Mouse (Mus musculus): ENCODE measurements at regions not wholly inside any gene's neighbourhood (a gene's known extent, or its start where the extent isn't known, plus 50 kb on each side); places are given as distances from the start of the nearest gene placed in this dataset.

- no peaks in the 10 kb centered on the region for H3K27me3 ChIP-seq (replicated peaks; ENCODE audit: control insufficient read depth, insufficient read depth, low read length)
- no peaks in the 10 kb centered on the region for H3K36me3 ChIP-seq (ENCODE audit: control insufficient read depth, insufficient read depth, low read length)
- no peak overlapping the region for H3K9ac ChIP-seq (ENCODE audit: low read depth, low read length)
- no peak overlapping the region for H3K4me3 ChIP-seq (ENCODE audit: low read length)
- no peak overlapping the region for H3K4me2 ChIP-seq (ENCODE audit: low read length)
- H3K9me3 ChIP-seq (ENCODE audit: control insufficient read depth, low read length) = no peaks in the 10 kb centered on the region
- no peaks in the 10 kb centered on the region for H3K4me1 ChIP-seq (ENCODE audit: control insufficient read depth, insufficient read depth, low read depth, low read length)
- WGBS = 35% methylated on average over 1 of the region's 1 CpGs
- no peak overlapping the region for H3K27ac ChIP-seq (ENCODE audit: low read depth, low read length)
- ATAC-seq = no peak
Observed at GRCm38 (mm10) chr5:84762618-84763017, 345.4 kb upstream of the Epha5 start.

- ATAC-seq = no peak
- H3K9me3 ChIP-seq (ENCODE audit: control insufficient read depth, low read length) = no peaks in the 10 kb centered on the region
- H3K4me3 ChIP-seq (ENCODE audit: low read length) = no peak overlapping the region
- no peaks in the 10 kb centered on the region for H3K4me1 ChIP-seq (ENCODE audit: control insufficient read depth, insufficient read depth, low read depth, low read length)
- H3K4me2 ChIP-seq (ENCODE audit: low read length) = no peak overlapping the region
- no peaks in the 10 kb centered on the region for H3K36me3 ChIP-seq (ENCODE audit: control insufficient read depth, insufficient read depth, low read length)
- no peaks in the 10 kb centered on the region for H3K27me3 ChIP-seq (replicated peaks; ENCODE audit: control insufficient read depth, insufficient read depth, low read length)
- H3K27ac ChIP-seq (ENCODE audit: low read depth, low read length) = no peak overlapping the region
- H3K9ac ChIP-seq (ENCODE audit: low read depth, low read length) = no peak overlapping the region
Observed at GRCm38 (mm10) chr5:84752053-84752452, 334.9 kb upstream of the Epha5 start.

GRCm38 (mm10) chr5:84705436-84705835 lies 288.3 kb upstream of the Epha5 start:
- no peak for ATAC-seq
- Histone ChIP-seq H3K4me3 (ENCODE audit: low read length) (no peak overlapping the region), H3K4me1 (ENCODE audit: control insufficient read depth, insufficient read depth, low read depth, low read length) (no peaks in the 10 kb centered on the region), H3K4me2 (ENCODE audit: low read length) (no peak overlapping the region), H3K27ac (ENCODE audit: low read depth, low read length) (no peak overlapping the region), H3K27me3 (replicated peaks; ENCODE audit: control insufficient read depth, insufficient read depth, low read length) (no peaks in the 10 kb centered on the region), H3K9ac (ENCODE audit: low read depth, low read length) (no peak overlapping the region), H3K36me3 (ENCODE audit: control insufficient read depth, insufficient read depth, low read length) (no peaks in the 10 kb centered on the region), H3K9me3 (ENCODE audit: control insufficient read depth, low read length) (no peaks in the 10 kb centered on the region)
- WGBS = 97% methylated on average over 2 of the region's 2 CpGs

GRCm38 (mm10) chr5:84690334-84691258 lies 273.4 kb upstream of the Epha5 start:
- Histone ChIP-seq H3K27ac (ENCODE audit: low read depth, low read length) (no peak overlapping the region), H3K4me3 (ENCODE audit: low read length) (no peak overlapping the region), H3K4me2 (ENCODE audit: low read length) (no peak overlapping the region), H3K4me1 (ENCODE audit: control insufficient read depth, insufficient read depth, low read depth, low read length) (no peaks in the 10 kb centered on the region), H3K9me3 (ENCODE audit: control insufficient read depth, low read length) (no peaks in the 10 kb centered on the region), H3K27me3 (replicated peaks; ENCODE audit: control insufficient read depth, insufficient read depth, low read length) (no peaks in the 10 kb centered on the region), H3K9ac (ENCODE audit: low read depth, low read length) (no peak overlapping the region), H3K36me3 (ENCODE audit: control insufficient read depth, insufficient read depth, low read length) (no peaks in the 10 kb centered on the region)
- ATAC-seq = no peak
- 57% methylated on average over 2 of the region's 2 CpGs for WGBS

- Histone ChIP-seq H3K4me3 (ENCODE audit: low read length) (no peak overlapping the region), H3K4me1 (ENCODE audit: control insufficient read depth, insufficient read depth, low read depth, low read length) (no peaks in the 10 kb centered on the region)
Observed at GRCm38 (mm10) chr5:84687534-84687933, 270.4 kb upstream of the Epha5 start.

GRCm38 (mm10) chr5:84655171-84655570 lies 238.0 kb upstream of the Epha5 start:
- Histone ChIP-seq H3K36me3 (ENCODE audit: control insufficient read depth, insufficient read depth, low read length) (no peaks in the 10 kb centered on the region), H3K4me1 (ENCODE audit: control insufficient read depth, insufficient read depth, low read depth, low read length) (no peaks in the 10 kb centered on the region), H3K4me3 (ENCODE audit: low read length) (no peak overlapping the region), H3K4me2 (ENCODE audit: low read length) (no peak overlapping the region), H3K9me3 (ENCODE audit: control insufficient read depth, low read length) (no peaks in the 10 kb centered on the region), H3K9ac (ENCODE audit: low read depth, low read length) (no peak overlapping the region), H3K27ac (ENCODE audit: low read depth, low read length) (no peak overlapping the region), H3K27me3 (replicated peaks; ENCODE audit: control insufficient read depth, insufficient read depth, low read length) (no peaks in the 10 kb centered on the region)
- ATAC-seq = no peak

More at GRCm38 (mm10) chr5:84687534-84687933, 270.4 kb upstream of the Epha5 start:
- Histone ChIP-seq H3K36me3 (ENCODE audit: control insufficient read depth, insufficient read depth, low read length) (no peaks in the 10 kb centered on the region), H3K4me2 (ENCODE audit: low read length) (no peak overlapping the region), H3K9me3 (ENCODE audit: control insufficient read depth, low read length) (no peaks in the 10 kb centered on the region), H3K9ac (ENCODE audit: low read depth, low read length) (no peak overlapping the region), H3K27me3 (replicated peaks; ENCODE audit: control insufficient read depth, insufficient read depth, low read length) (no peaks in the 10 kb centered on the region), H3K27ac (ENCODE audit: low read depth, low read length) (no peak overlapping the region)
- ATAC-seq = no peak

GRCm38 (mm10) chr5:84635502-84635901 lies 218.3 kb upstream of the Epha5 start:
- no peaks in the 10 kb centered on the region for H3K4me1 ChIP-seq (ENCODE audit: control insufficient read depth, insufficient read depth, low read depth, low read length)

GRCm38 (mm10) chr5:84632851-84633250 lies 215.7 kb upstream of the Epha5 start:
- no peak for ATAC-seq
- 74% methylated on average over 2 of the region's 2 CpGs for WGBS
- H3K9ac ChIP-seq (ENCODE audit: low read depth, low read length) = no peak overlapping the region

More at GRCm38 (mm10) chr5:84635502-84635901, 218.3 kb upstream of the Epha5 start:
- no peak overlapping the region for H3K9ac ChIP-seq (ENCODE audit: low read depth, low read length)
- no peak for ATAC-seq
- H3K36me3 ChIP-seq (ENCODE audit: control insufficient read depth, insufficient read depth, low read length) = no peaks in the 10 kb centered on the region
- H3K27me3 ChIP-seq (replicated peaks; ENCODE audit: control insufficient read depth, insufficient read depth, low read length) = no peaks in the 10 kb centered on the region
- H3K4me2 ChIP-seq (ENCODE audit: low read length) = no peak overlapping the region
- 85% methylated on average over 3 of the region's 3 CpGs for WGBS
- H3K4me3 ChIP-seq (ENCODE audit: low read length) = no peak overlapping the region
- no peak overlapping the region for H3K27ac ChIP-seq (ENCODE audit: low read depth, low read length)
- H3K9me3 ChIP-seq (ENCODE audit: control insufficient read depth, low read length) = 0 out of 2 replicates have a peak, but pooled peaks cover 2% of the 10 kb centered on the region

GRCm38 (mm10) chr5:84618194-84618593 lies 201.0 kb upstream of the Epha5 start:
- Histone ChIP-seq H3K27ac (ENCODE audit: low read depth, low read length) (no peak overlapping the region), H3K9me3 (ENCODE audit: control insufficient read depth, low read length) (no peaks in the 10 kb centered on the region), H3K4me2 (ENCODE audit: low read length) (no peak overlapping the region), H3K4me1 (ENCODE audit: control insufficient read depth, insufficient read depth, low read depth, low read length) (no peaks in the 10 kb centered on the region), H3K27me3 (replicated peaks; ENCODE audit: control insufficient read depth, insufficient read depth, low read length) (no peaks in the 10 kb centered on the region), H3K9ac (ENCODE audit: low read depth, low read length) (no peak overlapping the region), H3K36me3 (ENCODE audit: control insufficient read depth, insufficient read depth, low read length) (no peaks in the 10 kb centered on the region), H3K4me3 (ENCODE audit: low read length) (no peak overlapping the region)
- WGBS = 97% methylated on average over 1 of the region's 1 CpGs
- no peak for ATAC-seq

More at GRCm38 (mm10) chr5:84632851-84633250, 215.7 kb upstream of the Epha5 start:
- no peak overlapping the region for H3K4me3 ChIP-seq (ENCODE audit: low read length)
- H3K4me2 ChIP-seq (ENCODE audit: low read length) = no peak overlapping the region
- no peak overlapping the region for H3K27ac ChIP-seq (ENCODE audit: low read depth, low read length)
- H3K36me3 ChIP-seq (ENCODE audit: control insufficient read depth, insufficient read depth, low read length) = no peaks in the 10 kb centered on the region
- no peaks in the 10 kb centered on the region for H3K27me3 ChIP-seq (replicated peaks; ENCODE audit: control insufficient read depth, insufficient read depth, low read length)
- 0 out of 2 replicates have a peak, but pooled peaks cover 2% of the 10 kb centered on the region for H3K9me3 ChIP-seq (ENCODE audit: control insufficient read depth, low read length)
- H3K4me1 ChIP-seq (ENCODE audit: control insufficient read depth, insufficient read depth, low read depth, low read length) = no peaks in the 10 kb centered on the region
